Mouse (Mus musculus) left cerebral cortex, postnatal 4 days (tissue): ENCODE data around the gene Mamld1. TPM values are rescaled to one million over a fixed set of nuclear protein-coding genes. Genes with fewer than 3 reads are reported as not detected.
"Not testable (repeated sequence)": the region's sequence is repeated elsewhere in the genome, so short reads cannot be mapped to it uniquely, and the experiment has no call there.

ENCODE experiments used
- DNase-seq: peaks from one replicate; pipeline ENCODE4 v3.0.0-alpha.2; 2022
- intact Hi-C: fragments of 180-260 bp; cut with DNase I; formaldehyde crosslinking; loops from one replicate; pipeline ENCODE4 v1.15.1; 2025
- total RNA-seq, 2 experiments: library from RNA; stranded (reverse); gene quantifications; 2 replicates each; pipeline ENCODE4 v1.2.3; 2021

Mamld1 gene
- total RNA-seq = 10 to 100 TPM; 18.0 to 22.0 TPM

DNA sequence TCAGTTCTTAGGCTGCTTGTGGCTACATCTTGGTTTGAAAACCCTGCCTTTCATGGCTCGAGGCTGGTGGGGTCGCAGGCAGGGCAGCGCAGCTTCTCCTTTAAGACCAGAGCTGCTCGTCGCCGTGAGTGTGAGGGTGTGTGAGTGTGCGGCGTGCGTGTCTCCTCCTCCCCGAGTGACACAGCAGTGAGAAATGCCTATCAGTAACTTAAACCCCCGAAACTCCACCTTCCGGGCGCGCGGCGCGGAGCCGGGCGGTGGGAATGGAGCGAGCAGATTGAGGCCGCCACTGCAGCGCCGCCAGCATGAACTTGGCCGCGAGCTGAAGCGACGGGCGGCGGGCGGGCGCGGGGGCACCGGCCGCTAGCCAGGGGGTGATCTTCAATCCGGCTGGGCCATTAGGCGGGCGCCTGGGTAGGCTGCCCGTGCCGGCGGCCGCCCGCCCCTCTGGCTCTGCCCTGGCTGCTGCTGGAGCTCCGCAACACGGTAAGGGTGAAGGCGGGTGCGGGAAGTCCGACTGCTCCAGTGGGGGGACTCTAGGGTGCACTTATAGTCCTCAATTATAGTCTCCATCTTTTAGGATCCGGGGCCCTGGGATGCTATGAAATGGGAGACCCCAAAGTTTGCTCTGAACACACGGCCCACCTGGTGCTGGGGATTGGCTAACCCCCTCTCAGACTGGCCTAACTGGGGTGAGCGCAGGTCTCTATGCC is at the start of gene Mamld1:
Gene Mamld1 (plus strand): TSS at position 393 of the 713 bp plus-strand sequence.
- DNase-seq = peak; percentile 71
- intact Hi-C loops = loop anchor here (5.0 kb wide), 2 partner anchors 262 to 322 kb away; no protein-coding TSS in a partner anchor

DNA sequence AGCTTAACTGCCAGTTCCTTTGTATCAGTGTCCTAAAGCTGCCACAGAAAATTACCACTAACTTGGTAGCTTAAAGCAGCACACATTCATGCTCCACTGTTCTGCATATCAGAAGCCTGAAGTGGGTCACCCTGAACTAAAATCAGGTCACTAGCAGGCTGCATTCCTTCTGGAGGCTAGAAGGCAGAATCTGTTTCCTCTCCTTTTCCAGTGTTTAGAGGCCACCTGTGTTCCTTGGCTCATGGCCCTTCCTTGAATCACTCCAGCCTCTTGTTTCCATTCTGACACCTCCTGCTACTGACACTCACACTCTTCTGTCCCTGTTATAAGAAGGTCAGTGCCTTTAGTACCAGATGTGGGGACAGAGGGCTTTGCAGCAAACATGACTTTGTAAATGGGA is 25.3 kb upstream of the Mamld1 start:
- intact Hi-C loops = no loop called here

DNA sequence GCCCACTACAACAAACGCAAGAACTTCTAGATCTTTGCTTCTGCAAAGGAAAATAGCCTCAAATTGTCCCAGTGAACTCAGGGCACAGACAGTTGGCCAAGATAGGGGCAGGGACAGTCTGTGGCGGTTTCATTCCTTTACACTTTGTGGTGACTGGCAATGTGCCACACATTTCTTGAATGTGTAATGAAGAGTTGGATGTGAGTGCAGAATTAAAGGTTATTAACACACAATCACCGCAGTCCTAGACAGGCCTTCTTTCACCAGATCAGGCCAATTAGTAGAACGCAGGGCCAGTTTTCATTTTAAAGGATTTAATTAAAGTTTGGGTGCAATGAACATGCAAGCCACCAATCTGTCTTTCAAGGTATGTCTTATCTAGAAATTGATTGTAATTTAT is 22.0 kb upstream of the Mamld1 start:
- no peak for DNase-seq
- intact Hi-C loops = no loop called here

More for the DNA sequence above, 25.3 kb upstream of the Mamld1 start:
- DNase-seq = no peak

DNA sequence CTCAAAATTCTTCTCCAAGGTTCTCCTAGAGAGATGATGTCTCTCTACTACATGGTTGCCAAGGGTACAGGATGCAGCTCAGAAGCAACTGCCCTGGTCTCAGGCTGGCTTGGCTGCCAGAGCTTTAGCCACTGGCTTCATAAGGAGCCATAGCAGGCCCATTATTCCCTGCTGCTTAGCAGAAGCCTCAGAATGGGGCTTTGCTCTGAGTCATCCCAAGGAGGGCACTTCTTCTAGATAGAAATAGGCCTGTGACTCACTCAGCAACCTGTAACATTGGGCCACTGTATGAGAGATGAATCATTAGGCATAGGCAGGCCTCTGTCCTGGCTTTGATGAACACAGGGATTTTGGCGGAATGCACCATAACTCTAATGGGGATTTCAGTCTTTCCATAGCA is 21.1 kb upstream of the Mamld1 start:
- intact Hi-C loops, DNase-seq: not testable (repeated sequence)

DNA sequence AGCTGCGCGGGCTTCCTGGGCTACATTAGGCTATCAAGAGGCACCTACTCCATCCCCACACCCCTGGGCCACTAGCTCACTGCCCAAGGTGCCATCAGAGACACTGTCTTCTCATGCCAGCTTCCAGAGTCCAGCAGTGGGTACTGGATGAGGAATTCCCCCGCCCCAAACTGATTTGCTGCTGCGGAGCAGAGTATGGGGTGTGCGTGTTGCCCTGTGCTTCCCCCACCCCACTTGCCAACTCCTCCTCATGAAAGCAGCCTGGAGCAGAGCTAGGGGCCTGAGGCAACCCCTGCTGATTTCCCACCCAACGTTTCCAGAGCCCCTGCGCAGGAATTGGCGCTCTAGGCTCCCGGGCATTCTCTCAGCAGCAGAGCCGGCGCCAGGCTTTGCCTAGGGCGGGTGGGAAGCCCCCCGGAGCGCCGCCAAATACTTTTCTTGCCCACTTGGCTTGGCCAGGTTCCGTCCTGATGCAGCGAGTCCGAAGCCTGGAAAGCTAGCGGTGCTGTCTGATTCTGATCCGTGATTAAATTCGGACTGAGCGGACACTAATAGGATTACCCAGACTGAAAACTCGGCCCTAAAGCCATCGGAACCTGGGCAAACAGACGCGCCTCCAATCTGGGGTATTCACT is 738 bp downstream of the Mamld1 start:
- DNase-seq = peak; percentile 25

DNA sequence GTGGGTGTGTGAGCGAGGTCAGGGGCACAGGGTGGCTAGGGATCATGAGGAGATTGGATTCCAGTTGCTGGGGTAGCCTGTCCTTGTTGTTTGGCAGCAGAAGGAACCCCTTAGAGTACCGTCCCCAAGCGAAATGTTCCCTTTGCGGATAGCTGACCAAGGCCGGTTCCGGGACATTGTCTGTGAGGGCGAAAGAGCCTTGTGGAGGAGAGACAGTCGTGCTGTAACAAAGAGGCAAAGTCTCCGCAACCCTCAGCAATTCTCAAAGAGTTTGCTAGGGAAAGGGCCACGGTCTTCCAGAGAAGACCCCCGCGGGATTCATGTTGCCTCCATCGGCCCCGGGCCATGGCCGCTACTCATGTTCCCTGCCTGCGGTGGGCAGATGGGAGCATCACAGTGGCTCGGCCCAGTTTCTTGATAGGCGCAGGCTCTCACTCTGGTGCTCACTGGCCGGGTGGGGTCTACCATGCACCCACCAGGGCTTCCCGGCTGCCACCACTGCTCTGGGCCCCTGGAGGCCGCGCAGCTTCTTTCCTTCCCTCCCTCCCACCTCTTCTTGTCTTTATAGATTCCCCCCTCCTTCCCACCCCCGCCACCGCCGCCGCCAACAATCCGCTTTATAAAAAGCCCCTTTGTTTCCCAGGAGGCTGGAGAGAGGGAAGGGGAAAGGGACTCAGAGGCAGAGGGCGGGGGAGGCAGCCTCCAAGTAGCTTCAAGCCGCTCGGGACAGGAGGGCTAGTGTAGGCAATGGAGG is 1.5 kb downstream of the Mamld1 start:
- peak; percentile 41 for DNase-seq
- intact Hi-C loops = loop anchor here (5.0 kb wide), 2 partner anchors 261 to 321 kb away; no protein-coding TSS in a partner anchor

More for the DNA sequence above, 738 bp downstream of the Mamld1 start:
- intact Hi-C loops = loop anchor here (5.0 kb wide), 2 partner anchors 262 to 322 kb away; no protein-coding TSS in a partner anchor

DNA sequence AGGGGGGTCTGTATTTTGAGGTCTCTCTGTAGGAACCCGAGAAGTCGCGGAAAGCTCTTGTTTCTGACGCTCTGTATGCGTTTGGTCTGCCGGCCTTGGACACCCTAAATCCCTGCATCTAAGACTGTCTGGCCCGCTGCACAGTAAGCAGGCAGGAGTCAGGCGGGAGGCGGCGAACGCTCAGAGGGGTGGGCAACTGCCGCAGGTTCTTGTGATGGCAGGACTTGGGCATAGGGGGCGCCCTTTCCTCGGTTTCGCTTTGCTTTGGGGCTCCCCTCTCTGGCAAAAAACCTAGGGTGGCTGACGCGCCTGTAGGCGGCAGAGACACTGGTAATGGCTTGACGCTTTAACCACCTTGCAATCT is 2.0 kb downstream of the Mamld1 start:
- intact Hi-C loops = loop anchor here (5.0 kb wide), 2 partner anchors 260 to 320 kb away; no protein-coding TSS in a partner anchor
- peak; percentile 86 for DNase-seq

DNA sequence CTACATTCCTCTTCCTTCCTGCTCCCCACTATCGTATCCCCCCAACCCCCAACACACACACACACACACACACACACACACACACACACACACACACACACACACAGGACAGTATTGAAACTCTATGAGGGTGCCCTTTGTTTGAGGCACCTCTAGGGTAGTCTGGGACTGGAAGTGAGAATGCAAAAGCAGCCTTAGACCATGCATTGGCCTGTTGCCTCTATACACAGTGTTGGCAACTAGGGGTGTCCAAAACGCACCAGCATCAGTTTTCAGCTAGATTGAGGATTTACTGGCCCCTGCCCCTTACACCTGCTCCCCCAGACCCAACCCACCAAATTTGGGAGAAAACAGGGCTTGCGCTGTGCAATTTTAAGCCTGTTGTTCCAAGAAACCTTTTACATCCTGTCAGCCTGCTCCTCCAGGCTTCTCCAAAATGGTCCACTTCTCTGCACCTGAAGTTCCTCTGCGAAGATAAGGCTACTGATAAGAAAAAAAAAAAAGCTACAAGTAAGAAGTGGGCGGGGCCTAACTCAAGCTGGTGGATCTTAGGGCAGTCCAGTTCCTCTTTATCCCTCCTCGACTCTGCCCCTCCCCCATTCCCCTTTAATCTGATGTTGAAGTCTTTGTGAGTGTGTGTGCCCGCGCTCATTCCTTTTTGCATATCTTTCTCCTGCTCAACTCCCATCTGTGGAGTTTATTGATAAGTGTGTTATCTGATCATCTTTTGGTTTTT is 2.6 kb downstream of the Mamld1 start:
- intact Hi-C loops = loop anchor here (5.0 kb wide), 2 partner anchors 260 to 320 kb away; no protein-coding TSS in a partner anchor
- DNase-seq = peak; percentile 14

DNA sequence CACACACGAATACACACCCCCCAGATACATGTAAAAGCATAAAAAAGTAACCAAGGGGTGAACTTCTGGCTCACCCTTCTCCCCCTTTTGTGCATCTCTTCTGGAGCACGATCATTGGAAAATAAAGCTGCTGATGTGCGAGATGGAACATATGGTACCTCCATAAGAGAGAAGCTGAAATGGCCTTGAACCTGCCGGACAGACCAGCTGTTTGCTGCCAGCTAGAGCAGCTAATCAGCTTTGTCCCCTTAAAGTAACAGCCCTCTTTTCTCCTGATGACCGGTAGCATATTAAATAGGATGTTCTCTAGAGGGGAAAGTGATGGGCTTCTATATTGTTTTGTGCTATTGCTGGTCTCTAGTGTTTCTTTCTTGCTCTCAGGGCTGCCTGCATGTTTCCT is 3.2 kb downstream of the Mamld1 start:
- DNase-seq = no peak
- intact Hi-C loops = loop anchor here (5.0 kb wide), 2 partner anchors 259 to 319 kb away; no protein-coding TSS in a partner anchor

DNA sequence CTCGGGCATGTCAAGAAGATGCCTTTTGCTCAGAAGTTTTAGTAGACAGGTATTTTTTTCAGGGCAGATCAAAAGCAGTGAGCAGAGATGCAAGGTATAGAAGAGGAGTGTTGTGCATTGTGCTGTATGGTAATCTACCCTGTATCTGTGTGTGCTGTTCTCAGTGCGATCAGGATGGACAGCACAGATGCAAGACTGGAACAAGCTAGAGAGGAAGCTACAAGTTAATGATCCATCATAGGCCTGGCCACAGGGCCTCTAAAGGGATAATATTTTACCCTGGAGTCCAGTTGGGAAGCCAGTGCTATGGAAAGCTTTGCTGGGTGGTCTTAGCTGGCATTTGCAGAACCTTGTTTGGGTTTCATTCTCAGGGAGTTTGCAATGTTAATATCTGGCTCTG is 6.9 kb downstream of the Mamld1 start:
- DNase-seq = no peak
- intact Hi-C loops = no loop called here

DNA sequence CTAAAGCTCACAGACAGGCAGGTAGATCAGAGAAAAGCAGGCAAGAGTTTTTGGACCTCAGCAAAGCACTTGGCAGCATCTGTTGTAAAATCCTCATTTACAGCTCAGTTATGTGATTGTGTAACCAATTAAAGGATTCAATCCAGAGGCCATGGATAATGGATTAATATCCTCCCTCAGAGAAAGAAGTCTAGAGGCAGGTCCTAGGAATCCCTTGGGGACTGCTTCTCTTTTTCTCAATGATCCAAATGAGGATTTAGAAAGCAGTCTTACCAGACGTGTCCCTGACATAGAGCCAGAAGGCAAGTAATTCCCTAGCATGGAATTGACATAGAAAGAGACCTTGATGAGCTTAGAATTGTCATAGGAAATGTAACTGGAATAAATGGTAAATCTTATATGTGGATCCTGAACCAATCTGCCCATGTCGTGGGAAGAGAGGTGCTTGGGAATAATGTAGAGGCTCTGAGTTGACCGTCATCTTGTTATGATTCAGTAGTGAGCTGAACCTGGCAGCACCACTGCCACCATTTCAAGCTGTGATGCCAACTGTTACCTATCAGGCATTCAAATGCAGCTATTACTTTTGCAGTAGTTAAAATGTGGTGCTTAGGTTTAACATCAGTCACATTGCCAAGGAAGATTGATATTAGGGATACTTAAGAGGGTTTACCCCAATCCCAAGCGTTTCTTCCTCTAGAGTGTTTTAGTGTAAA is 35.2 kb downstream of the Mamld1 start:
- intact Hi-C loops = no loop called here

DNA sequence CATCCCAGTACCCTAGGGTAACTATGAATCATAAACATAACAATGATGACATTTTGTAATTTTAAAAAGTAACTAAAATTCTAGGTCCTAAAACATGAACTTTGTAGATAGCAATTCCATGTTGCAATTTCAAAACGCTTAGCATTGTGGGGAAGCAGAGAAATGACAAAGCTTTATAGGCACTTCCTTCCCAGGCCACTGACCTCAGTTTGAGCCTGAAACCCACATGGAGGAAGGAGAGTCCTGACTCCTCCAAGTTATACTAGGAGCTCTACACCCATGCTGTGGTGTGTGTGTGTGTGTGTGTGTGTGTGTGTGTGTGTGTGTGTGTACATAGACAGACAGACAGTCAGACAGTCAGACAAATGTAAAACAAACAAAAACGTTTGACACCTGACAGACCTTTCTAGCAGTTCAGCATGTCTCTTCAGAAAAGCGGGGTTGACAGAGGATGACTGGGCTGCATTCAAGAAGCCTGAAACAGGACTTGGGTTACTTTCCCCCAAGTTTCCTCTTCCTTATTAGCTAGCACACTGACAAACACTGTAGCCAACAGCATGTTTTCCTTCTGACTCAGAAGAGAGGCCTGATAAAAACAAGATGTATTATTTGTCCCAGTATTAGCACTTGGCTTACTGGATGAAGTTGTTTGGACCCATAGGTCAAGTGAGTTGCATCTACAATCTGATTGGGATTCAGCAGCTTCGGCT is 37.5 kb downstream of the Mamld1 start:
- intact Hi-C loops = no loop called here
- no peak for DNase-seq

More for the DNA sequence above, 35.2 kb downstream of the Mamld1 start:
- peak; percentile 2 for DNase-seq

DNA sequence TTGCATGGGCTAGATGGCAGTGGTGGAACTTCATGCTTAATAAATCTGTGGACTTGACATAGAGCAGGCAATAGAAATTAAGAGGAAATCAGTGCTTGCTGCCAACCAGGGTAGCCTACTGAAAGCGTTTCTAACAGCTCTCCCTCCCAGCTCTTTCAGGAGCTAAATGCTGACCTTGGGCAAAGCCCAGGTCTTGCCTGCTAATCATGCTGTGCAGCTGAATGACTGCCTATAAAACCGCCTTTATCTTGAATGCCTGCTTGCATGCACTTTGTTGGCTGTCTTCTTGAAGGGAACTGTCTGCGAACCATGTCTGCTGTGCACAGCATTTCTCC is 38.0 kb downstream of the Mamld1 start:
- DNase-seq = peak; percentile 0
- intact Hi-C loops = no loop called here

DNA sequence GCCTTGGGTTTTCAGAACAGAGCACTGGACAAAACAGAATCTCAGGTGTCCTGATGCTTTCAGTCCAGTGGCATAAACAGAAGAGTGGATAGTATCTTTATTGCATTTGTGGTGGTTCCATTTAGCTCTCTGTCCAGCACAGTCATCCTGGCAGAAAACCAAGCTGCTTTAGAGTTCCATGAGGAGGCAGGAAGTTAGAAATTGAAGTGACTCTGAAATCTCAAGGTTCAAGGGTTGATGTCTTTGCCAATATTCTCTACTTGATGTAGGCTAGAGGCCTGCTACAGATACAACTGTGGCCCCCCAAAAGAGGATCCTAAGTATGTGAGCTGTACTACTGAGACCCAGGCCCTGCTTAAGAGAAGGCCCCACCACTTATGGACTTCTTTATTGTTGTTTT is 55.8 kb downstream of the Mamld1 start:
- intact Hi-C loops = no loop called here
- DNase-seq = no peak

DNA sequence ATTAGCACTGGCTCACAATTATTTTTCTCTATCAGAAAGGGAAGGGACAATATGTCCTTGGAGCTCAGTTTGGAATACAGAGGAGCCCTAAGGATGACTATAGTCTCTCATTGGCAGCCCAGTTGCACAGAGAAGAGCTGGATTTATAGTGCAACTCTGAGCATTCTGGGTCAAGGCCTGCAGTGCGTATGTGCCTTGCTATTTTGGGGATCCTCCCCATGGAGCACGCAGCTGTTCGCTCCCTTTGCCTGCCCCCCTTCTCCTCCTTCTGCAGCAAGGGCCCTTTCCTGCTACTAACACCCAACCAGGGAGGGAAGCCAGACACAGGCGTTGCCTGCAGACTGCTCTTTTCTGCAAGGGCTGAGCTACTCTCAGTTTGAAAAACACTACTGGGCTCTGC is 56.3 kb downstream of the Mamld1 start:
- intact Hi-C loops = no loop called here
- DNase-seq = no peak

DNA sequence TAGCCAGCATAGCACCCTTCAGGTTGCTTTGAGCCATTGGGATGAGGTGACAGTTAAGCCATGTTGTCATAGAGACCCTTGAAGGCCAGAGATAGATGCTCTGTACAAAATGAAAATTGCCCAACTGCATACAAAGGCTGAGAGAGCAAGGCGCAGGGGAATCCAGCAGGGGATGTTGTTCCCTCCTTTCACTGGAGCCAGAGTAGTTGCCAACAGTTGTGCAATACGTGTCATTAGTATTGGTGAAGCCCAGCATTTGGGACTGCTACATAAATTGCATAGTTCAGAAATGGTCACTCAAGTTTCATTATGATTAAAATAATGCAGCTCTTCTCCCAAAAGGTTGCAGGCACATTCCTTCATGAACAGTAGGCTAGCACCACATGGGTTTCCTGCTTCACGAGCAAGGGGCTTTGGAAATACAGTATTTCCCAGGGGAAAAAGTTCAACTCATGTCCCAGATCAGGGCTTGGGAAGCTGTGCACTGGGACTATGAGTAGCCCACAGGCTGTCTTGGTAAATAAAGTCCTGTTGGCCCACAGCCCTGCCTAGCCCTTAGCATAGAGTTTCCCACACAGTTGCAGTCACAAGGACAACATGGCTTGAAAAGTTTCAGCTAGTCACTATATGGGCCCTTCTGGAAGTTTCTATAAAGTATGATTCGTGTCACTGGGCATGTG is 58.1 kb downstream of the Mamld1 start:
- intact Hi-C loops = no loop called here
- DNase-seq = no peak

DNA sequence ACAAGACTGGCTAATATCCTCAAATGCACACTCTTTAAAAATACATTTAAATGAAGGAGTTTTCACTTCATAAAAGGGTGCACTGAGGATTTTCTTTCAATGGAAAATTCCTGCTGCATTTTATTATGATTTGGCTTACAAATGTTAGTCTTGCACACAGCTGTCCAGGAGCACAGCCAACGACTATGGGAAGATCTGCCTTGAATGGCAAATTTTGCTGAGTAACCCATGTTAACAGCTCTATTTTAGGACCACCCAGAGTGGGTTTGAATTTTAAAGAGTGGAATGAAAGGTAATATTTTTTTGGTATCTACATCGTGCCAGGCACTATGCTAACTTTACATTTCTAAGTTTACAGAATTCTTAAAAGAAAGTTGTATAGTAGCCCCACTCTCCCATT is 60.3 kb downstream of the Mamld1 start:
- intact Hi-C loops = no loop called here
- DNase-seq = no peak

DNA sequence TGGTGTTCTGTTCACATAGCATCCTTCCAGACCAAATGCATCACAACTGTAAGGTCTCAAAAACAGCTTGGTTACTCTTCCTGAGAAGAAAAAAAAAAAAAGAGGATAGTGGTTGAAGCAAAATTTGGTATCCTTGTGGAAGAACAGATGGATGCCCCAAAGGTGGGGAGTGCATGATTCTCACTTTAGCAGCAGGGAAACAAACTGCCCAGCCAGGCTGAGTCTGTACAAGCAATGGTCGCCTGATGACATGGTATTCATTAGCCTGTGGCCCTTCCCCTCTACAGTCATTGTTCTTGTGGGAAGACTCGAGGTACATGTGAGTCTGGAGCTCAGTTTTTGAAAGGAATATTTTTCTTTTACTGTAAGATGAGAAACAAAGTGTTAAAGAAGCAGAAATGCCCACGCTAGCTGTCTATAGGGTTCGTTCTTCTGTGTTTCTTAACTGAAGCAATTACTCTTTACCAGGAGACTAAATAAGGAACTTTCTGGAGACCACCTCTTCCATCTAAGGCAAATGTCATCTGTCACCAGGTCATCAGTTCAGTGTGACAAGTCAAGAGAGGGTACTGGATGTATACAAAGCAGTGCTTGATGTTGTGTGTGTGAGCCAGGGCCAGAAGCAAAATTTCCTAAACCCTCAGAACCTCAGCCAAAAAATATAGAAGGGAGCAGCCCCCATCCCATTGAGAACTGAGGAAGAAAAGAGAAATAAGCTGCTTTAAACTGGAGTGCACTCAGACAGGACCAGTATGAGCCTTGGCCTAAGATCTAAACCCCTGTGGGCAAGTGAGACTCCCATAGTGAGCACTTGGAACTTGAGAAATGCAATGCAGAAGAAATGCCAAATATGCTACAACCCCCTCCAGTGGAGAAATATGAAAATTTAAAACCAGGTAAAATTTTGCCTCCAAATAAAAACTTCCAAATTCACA is 72.6 kb downstream of the Mamld1 start:
- DNase-seq = no peak
- intact Hi-C loops = no loop called here
